Mouse (Mus musculus): ENCODE results near the gene Samd5. TPM values are rescaled to one million over a fixed set of nuclear protein-coding genes. Genes with fewer than 3 reads are reported as not detected.

The Samd5 gene
- polyA plus RNA-seq, 1 experiment from 2014 or later, result 0.48 TPM

DNA sequence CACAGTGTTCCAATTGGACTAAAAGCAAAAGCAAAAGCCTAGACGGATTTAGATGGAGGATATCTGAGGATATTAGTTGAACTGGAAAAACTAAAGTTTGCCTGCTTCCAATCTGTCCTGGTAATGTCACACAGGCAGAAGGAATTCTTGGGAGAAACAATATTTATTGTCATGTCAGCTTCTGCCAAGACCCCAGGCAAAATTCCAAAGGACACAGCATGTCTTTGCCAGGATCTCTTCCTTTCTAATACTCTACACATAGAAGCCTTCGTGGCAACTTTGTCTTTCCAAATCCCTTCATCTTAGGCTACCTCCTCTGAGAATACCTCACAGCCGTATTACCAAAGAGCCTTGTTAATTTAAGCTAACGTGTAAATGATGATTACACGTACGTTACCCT, 4.7 kb downstream of the Samd5 start:
- Histone ChIP-seq H3K36me3 (ENCODE audit: control insufficient read depth, insufficient read depth) (no peaks in the 10 kb centered on the region), H3K9me3 (replicated peaks; ENCODE audit: control insufficient read depth, low read length) (no peaks in the 10 kb centered on the region), H3K4me2 (ENCODE audit: low read depth, low read length) (no peak overlapping the region), H3K4me3 (ENCODE audit: low read depth, low read length) (no peak overlapping the region), H3K27ac (ENCODE audit: low read length) (no peak overlapping the region), H3K9ac (ENCODE audit: low read depth, low read length) (no peak overlapping the region), H3K4me1 (ENCODE audit: control insufficient read depth, low read depth, low read length) (no peaks in the 10 kb centered on the region), H3K27me3 (ENCODE audit: control insufficient read depth, insufficient read depth, low read depth, low read length) (peaks cover 24% of the 10 kb centered on the region)
- WGBS (ENCODE audit: insufficient replicate concordance), result 62% methylated on average over 6 of the region's 6 CpGs
- no peak for ATAC-seq (ENCODE audit: low read depth)

DNA sequence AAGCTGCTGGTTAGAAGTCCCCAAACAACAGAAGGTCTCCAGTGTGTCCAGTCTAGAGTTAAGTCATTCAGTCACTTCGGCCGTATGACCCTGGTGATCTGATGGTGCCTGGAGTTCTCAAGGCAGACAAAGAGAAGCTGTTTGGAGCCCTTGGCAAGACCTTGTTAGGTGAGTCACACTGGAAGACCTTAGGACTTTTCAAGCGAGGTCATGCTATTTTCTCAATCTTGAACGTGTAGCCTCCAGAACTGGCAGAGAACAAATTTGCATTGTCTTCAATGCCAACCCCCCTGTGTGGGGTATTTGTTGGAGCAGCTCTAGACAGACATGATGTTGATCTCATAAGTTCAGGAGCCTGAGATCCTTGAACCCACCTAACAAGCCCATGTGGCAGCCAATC, 6.2 kb downstream of the Samd5 start:
- no peaks in the 10 kb centered on the region for H3K9me3 ChIP-seq (replicated peaks; ENCODE audit: control insufficient read depth, low read length)
- H3K27ac ChIP-seq (ENCODE audit: low read length), result no peak overlapping the region
- no peak overlapping the region for H3K9ac ChIP-seq (ENCODE audit: low read depth, low read length)
- 56% methylated on average over 4 of the region's 4 CpGs for WGBS (ENCODE audit: insufficient replicate concordance)
- peaks cover 8% of the 10 kb centered on the region for H3K27me3 ChIP-seq (ENCODE audit: control insufficient read depth, insufficient read depth, low read depth, low read length)
- H3K36me3 ChIP-seq (ENCODE audit: control insufficient read depth, insufficient read depth), result no peaks in the 10 kb centered on the region
- H3K4me2 ChIP-seq (ENCODE audit: low read depth, low read length), result no peak overlapping the region
- no peak overlapping the region for H3K4me3 ChIP-seq (ENCODE audit: low read depth, low read length)
- H3K4me1 ChIP-seq (ENCODE audit: control insufficient read depth, low read depth, low read length), result no peaks in the 10 kb centered on the region
- ATAC-seq (ENCODE audit: low read depth), result no peak

- no peak overlapping the region for H3K9ac ChIP-seq (ENCODE audit: low read depth, low read length)
- 72% methylated on average over 5 of the region's 5 CpGs for WGBS (ENCODE audit: insufficient replicate concordance)
These were observed 22.1 kb downstream of the Samd5 start for GRCm38 (mm10) chr10:9652946-9653345.

DNA sequence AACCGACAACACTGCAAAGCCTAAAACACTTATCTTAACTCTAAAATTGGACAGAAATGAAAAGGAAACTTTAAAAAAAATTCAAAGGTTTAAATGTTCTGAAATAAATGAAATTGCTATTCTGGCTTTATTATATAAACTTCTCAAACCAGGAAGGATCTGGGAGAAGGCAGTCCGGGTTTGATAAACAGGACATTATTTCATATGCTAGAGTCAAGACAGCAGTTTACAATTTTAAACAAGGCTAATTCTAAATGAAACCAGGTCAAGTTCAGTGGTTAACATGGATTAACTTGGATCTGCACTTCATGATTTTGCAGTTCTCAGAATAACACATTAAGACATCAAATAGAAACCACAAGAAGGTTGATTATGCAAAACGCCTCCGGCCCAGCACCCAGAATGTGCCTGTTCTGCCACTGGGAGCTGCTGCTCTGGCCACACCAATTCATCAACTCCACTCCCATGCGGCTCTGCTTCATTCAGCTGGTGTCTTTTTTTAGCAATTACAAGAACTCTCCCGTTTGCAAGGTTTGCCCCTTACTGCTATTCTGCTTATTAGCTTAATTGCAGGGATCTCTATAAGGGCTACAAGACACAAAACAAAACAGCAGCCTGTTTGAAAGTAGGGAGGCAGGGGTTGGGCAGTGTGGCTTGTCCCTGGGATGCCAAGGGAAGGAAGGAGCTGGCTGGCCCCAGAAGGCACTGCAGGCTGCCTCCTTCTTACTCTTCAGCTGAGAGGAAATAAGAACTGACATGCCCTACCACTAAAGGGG, 24.8 kb downstream of the Samd5 start:
- Histone ChIP-seq H3K27me3 (ENCODE audit: control insufficient read depth, insufficient read depth, low read depth, low read length) (no peaks in the 10 kb centered on the region), H3K9me3 (replicated peaks; ENCODE audit: control insufficient read depth, low read length) (no peaks in the 10 kb centered on the region), H3K4me1 (ENCODE audit: control insufficient read depth, low read depth, low read length) (no peaks in the 10 kb centered on the region), H3K36me3 (ENCODE audit: control insufficient read depth, insufficient read depth) (no peaks in the 10 kb centered on the region), H3K4me2 (ENCODE audit: low read depth, low read length) (no peak overlapping the region), H3K27ac (ENCODE audit: low read length) (no peak overlapping the region), H3K9ac (ENCODE audit: low read depth, low read length) (no peak overlapping the region), H3K4me3 (ENCODE audit: low read depth, low read length) (no peak overlapping the region)
- no peak for ATAC-seq (ENCODE audit: low read depth)
- 46% methylated on average over 6 of the region's 6 CpGs for WGBS (ENCODE audit: insufficient replicate concordance)

More at GRCm38 (mm10) chr10:9652946-9653345, 22.1 kb downstream of the Samd5 start:
- Histone ChIP-seq H3K27ac (ENCODE audit: low read length) (no peak overlapping the region), H3K9me3 (replicated peaks; ENCODE audit: control insufficient read depth, low read length) (no peaks in the 10 kb centered on the region), H3K4me3 (ENCODE audit: low read depth, low read length) (no peak overlapping the region), H3K36me3 (ENCODE audit: control insufficient read depth, insufficient read depth) (no peaks in the 10 kb centered on the region), H3K4me1 (ENCODE audit: control insufficient read depth, low read depth, low read length) (no peaks in the 10 kb centered on the region), H3K4me2 (ENCODE audit: low read depth, low read length) (no peak overlapping the region), H3K27me3 (ENCODE audit: control insufficient read depth, insufficient read depth, low read depth, low read length) (no peaks in the 10 kb centered on the region)
- no peak for ATAC-seq (ENCODE audit: low read depth)

- no peak overlapping the region for H3K4me2 ChIP-seq (ENCODE audit: low read depth, low read length)
These were observed 26.5 kb downstream of the Samd5 start for GRCm38 (mm10) chr10:9648464-9648863.

GRCm38 (mm10) chr10:9647741-9648140, 27.3 kb downstream of the Samd5 start:
- no peaks in the 10 kb centered on the region for H3K36me3 ChIP-seq (ENCODE audit: control insufficient read depth, insufficient read depth)
- no peaks in the 10 kb centered on the region for H3K27me3 ChIP-seq (ENCODE audit: control insufficient read depth, insufficient read depth, low read depth, low read length)
- H3K9me3 ChIP-seq (replicated peaks; ENCODE audit: control insufficient read depth, low read length), result no peaks in the 10 kb centered on the region
- ATAC-seq (ENCODE audit: low read depth), result no peak
- H3K27ac ChIP-seq (ENCODE audit: low read length), result no peak overlapping the region
- WGBS (ENCODE audit: insufficient replicate concordance), result 54% methylated on average over 6 of the region's 6 CpGs
- H3K4me3 ChIP-seq (ENCODE audit: low read depth, low read length), result no peak overlapping the region
- no peak overlapping the region for H3K9ac ChIP-seq (ENCODE audit: low read depth, low read length)
- H3K4me2 ChIP-seq (ENCODE audit: low read depth, low read length), result no peak overlapping the region
- H3K4me1 ChIP-seq (ENCODE audit: control insufficient read depth, low read depth, low read length), result no peaks in the 10 kb centered on the region

More at GRCm38 (mm10) chr10:9648464-9648863, 26.5 kb downstream of the Samd5 start:
- no peaks in the 10 kb centered on the region for H3K27me3 ChIP-seq (ENCODE audit: control insufficient read depth, insufficient read depth, low read depth, low read length)
- no peak overlapping the region for H3K27ac ChIP-seq (ENCODE audit: low read length)
- H3K9ac ChIP-seq (ENCODE audit: low read depth, low read length), result no peak overlapping the region
- H3K9me3 ChIP-seq (replicated peaks; ENCODE audit: control insufficient read depth, low read length), result no peaks in the 10 kb centered on the region
- H3K36me3 ChIP-seq (ENCODE audit: control insufficient read depth, insufficient read depth), result no peaks in the 10 kb centered on the region
- no peak overlapping the region for H3K4me3 ChIP-seq (ENCODE audit: low read depth, low read length)
- WGBS (ENCODE audit: insufficient replicate concordance), result 44% methylated on average over 2 of the region's 2 CpGs
- ATAC-seq (ENCODE audit: low read depth), result no peak
- H3K4me1 ChIP-seq (ENCODE audit: control insufficient read depth, low read depth, low read length), result no peaks in the 10 kb centered on the region

DNA sequence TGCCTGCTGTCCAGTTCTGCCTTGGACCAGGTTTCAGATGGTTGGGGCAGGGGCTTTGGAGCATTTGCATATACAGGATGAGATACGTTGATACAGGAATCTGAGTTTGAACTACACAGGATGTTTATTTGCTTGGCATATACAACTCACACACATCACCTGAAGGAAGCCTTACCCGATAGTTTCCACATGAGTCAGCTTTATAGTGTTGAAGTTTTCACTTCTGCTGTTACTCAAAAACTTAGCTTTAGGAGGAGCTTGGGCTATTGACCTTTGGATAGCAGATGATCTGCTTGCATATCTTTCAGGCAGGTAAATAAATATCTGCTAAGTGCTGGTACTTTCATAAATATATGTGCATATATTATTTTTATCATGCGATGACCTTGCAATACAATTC, 28.6 kb downstream of the Samd5 start:
- H3K4me2 ChIP-seq (ENCODE audit: low read depth, low read length), result no peak overlapping the region
- ATAC-seq (ENCODE audit: low read depth), result no peak

DNA sequence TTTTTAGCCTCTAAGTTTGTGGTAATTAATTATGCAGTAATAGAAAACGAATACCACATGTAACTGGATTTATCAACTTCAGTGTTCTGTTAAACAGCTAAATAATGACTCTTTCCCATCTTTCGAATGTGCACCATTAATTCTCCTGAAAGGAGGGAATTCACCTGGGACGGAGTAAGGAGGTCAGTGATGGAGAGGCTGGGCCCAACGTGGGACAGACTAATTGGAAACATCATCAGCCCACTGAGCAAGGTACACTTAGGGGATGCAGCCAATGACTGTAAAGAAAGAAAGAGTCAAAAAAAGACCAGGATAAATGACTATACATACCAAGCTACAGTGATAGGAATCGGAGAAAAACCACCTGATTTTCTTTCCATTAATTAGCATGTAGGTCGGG, 31.5 kb downstream of the Samd5 start:
- WGBS (ENCODE audit: insufficient replicate concordance), result 60% methylated on average over 6 of the region's 6 CpGs

More for the DNA sequence above, 28.6 kb downstream of the Samd5 start:
- Histone ChIP-seq H3K4me1 (ENCODE audit: control insufficient read depth, low read depth, low read length) (no peaks in the 10 kb centered on the region), H3K4me3 (ENCODE audit: low read depth, low read length) (no peak overlapping the region), H3K9me3 (replicated peaks; ENCODE audit: control insufficient read depth, low read length) (no peaks in the 10 kb centered on the region), H3K27me3 (ENCODE audit: control insufficient read depth, insufficient read depth, low read depth, low read length) (no peaks in the 10 kb centered on the region), H3K27ac (ENCODE audit: low read length) (no peak overlapping the region), H3K36me3 (ENCODE audit: control insufficient read depth, insufficient read depth) (no peaks in the 10 kb centered on the region), H3K9ac (ENCODE audit: low read depth, low read length) (no peak overlapping the region)
- WGBS (ENCODE audit: insufficient replicate concordance), result 56% methylated on average over 3 of the region's 3 CpGs

GRCm38 (mm10) chr10:9642077-9642476, 32.9 kb downstream of the Samd5 start:
- Histone ChIP-seq H3K36me3 (ENCODE audit: control insufficient read depth, insufficient read depth) (no peaks in the 10 kb centered on the region), H3K9ac (ENCODE audit: low read depth, low read length) (no peak overlapping the region), H3K9me3 (replicated peaks; ENCODE audit: control insufficient read depth, low read length) (no peaks in the 10 kb centered on the region), H3K4me1 (ENCODE audit: control insufficient read depth, low read depth, low read length) (no peaks in the 10 kb centered on the region), H3K27ac (ENCODE audit: low read length) (no peak overlapping the region), H3K4me2 (ENCODE audit: low read depth, low read length) (no peak overlapping the region), H3K4me3 (ENCODE audit: low read depth, low read length) (no peak overlapping the region), H3K27me3 (ENCODE audit: control insufficient read depth, insufficient read depth, low read depth, low read length) (no peaks in the 10 kb centered on the region)
- 60% methylated on average over 4 of the region's 4 CpGs for WGBS (ENCODE audit: insufficient replicate concordance)
- ATAC-seq (ENCODE audit: low read depth), result no peak

More for the DNA sequence above, 31.5 kb downstream of the Samd5 start:
- H3K9ac ChIP-seq (ENCODE audit: low read depth, low read length), result no peak overlapping the region
- H3K4me3 ChIP-seq (ENCODE audit: low read depth, low read length), result no peak overlapping the region
- H3K27ac ChIP-seq (ENCODE audit: low read length), result no peak overlapping the region
- no peak for ATAC-seq (ENCODE audit: low read depth)
- H3K4me1 ChIP-seq (ENCODE audit: control insufficient read depth, low read depth, low read length), result no peaks in the 10 kb centered on the region
- no peaks in the 10 kb centered on the region for H3K27me3 ChIP-seq (ENCODE audit: control insufficient read depth, insufficient read depth, low read depth, low read length)
- no peaks in the 10 kb centered on the region for H3K9me3 ChIP-seq (replicated peaks; ENCODE audit: control insufficient read depth, low read length)
- no peaks in the 10 kb centered on the region for H3K36me3 ChIP-seq (ENCODE audit: control insufficient read depth, insufficient read depth)
- no peak overlapping the region for H3K4me2 ChIP-seq (ENCODE audit: low read depth, low read length)

All from liver, embryonic 16.5 days (tissue).